Mouse (Mus musculus): ENCODE results near the gene Doc2g. TPM values are rescaled to one million over a fixed set of nuclear protein-coding genes. Genes with fewer than 3 reads are reported as not detected.
"Not testable (repeated sequence)": the region's sequence is repeated elsewhere in the genome, so short reads cannot be mapped to it uniquely, and the experiment has no call there.

Doc2g gene
- polyA plus RNA-seq (2016; fragmentation: Nextera tagmentation; extraction: Ambion mirVana) = 74.6 and 84.9 TPM in 2 replicates

DNA sequence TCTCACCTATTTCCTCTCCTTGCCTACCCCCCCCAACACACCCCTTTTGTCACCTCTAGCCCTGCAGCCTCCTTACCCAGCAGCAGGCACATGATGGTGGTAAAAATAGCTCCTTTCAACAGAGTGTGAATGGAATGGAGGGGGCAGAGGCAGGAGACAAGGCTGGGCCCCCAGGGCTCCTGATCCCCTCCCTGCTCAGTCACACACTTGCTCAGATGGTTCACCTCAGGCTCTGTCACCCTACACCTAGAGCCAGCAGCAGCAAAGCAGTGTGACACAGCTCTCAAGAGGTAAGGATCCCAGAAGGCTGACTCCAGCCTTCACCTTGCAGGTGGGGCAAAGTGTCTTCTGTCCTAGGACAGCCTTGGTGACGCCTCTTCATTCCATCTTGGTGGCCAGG is at the start of gene Doc2g:
TSS of gene Doc2g (plus strand) at position 202 of the 400 bp plus-strand sequence.
- peak; percentile 26; the same call in 1 of the 2 replicates for ATAC-seq (ENCODE audit: insufficient number of reproducible peaks, low FRiP score)
- H3K9me3 ChIP-seq (replicated peaks) = no peaks in the 10 kb centered on the region
- H3K36me3 ChIP-seq = peaks cover 35% of the 10 kb centered on the region
- H3K4me1 ChIP-seq (replicated peaks) = peaks cover 59% of the 10 kb centered on the region
- peak within 1 kb of the TSS; percentile 60 for H3K4me2 ChIP-seq
- WGBS = 39% methylated on average over 1 of the region's 1 CpGs
- peak within 1 kb of the TSS; percentile 99 for H3K27ac ChIP-seq (ENCODE audit: poor library complexity, severe bottlenecking)
- H3K9ac ChIP-seq = peak within 1 kb of the TSS; percentile 70
- H3K27me3 ChIP-seq (replicated peaks) = no peaks in the 10 kb centered on the region
- peak within 1 kb of the TSS; percentile 27 for H3K4me3 ChIP-seq

GRCm38 (mm10) chr19:3955033-3955432 is 48.1 kb upstream of the Doc2g start:
- Histone ChIP-seq H3K9ac (no peak overlapping the region), H3K4me2 (no peak overlapping the region), H3K27ac (ENCODE audit: poor library complexity, severe bottlenecking) (no peak overlapping the region), H3K4me3 (no peak overlapping the region), H3K27me3 (replicated peaks) (0 out of 2 replicates have a peak, but pooled peaks cover 9% of the 10 kb centered on the region), H3K9me3 (replicated peaks) (no peaks in the 10 kb centered on the region), H3K36me3 (no peaks in the 10 kb centered on the region), H3K4me1 (replicated peaks) (peaks cover 8% of the 10 kb centered on the region)
- ATAC-seq (ENCODE audit: insufficient number of reproducible peaks, low FRiP score) = no peak
- WGBS = 73% methylated on average over 3 of the region's 3 CpGs

DNA sequence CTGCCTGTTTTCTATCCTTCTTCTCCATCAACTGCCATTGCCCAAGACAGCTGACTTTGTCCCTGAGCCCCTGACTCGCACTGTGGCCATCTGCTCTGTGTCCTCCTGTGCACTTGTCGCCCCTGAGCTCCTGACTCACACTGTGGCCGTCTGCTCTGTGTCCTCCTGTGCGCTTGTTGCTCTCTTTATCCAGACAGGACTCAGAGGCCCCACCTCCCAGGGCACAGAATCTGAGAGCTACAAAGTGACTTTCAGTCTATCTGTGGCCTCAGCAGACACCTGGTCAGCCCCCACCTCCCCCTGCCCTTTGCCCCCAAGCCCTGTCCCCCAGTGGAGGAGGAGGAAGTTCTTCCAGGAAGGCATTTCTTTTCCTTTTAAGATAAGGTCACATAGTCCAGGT is 47.3 kb upstream of the Doc2g start:
- WGBS = 18% methylated on average over 4 of the region's 4 CpGs
- Histone ChIP-seq H3K9me3 (replicated peaks) (no peaks in the 10 kb centered on the region; the same call in 1 of the 2 replicates), H3K9ac (no peak overlapping the region), H3K4me1 (replicated peaks) (peaks cover 8% of the 10 kb centered on the region), H3K27me3 (replicated peaks) (0 out of 2 replicates have a peak, but pooled peaks cover 9% of the 10 kb centered on the region), H3K4me2 (no peak overlapping the region), H3K36me3 (no peaks in the 10 kb centered on the region), H3K27ac (ENCODE audit: poor library complexity, severe bottlenecking) (no peak overlapping the region), H3K4me3 (no peak overlapping the region)
- peak; percentile 36; the same call in 1 of the 2 replicates for ATAC-seq (ENCODE audit: insufficient number of reproducible peaks, low FRiP score)

GRCm38 (mm10) chr19:3957296-3958036 is 45.6 kb upstream of the Doc2g start:
- not testable (repeated sequence) for H3K9me3 ChIP-seq (replicated peaks); H3K4me1 ChIP-seq (replicated peaks); H3K36me3 ChIP-seq; H3K27me3 ChIP-seq (replicated peaks); H3K27ac ChIP-seq (ENCODE audit: poor library complexity, severe bottlenecking); H3K4me3 ChIP-seq; ATAC-seq (ENCODE audit: insufficient number of reproducible peaks, low FRiP score); H3K4me2 ChIP-seq; H3K9ac ChIP-seq
- WGBS = 73% methylated on average over 5 of the region's 5 CpGs

GRCm38 (mm10) chr19:3958470-3958869 is 44.6 kb upstream of the Doc2g start, which contains the start of gene Aldh3b3:
Gene Aldh3b3 (plus strand): TSS chr19:3958645.
- H3K9ac ChIP-seq = no peak within 1 kb of the TSS
- ATAC-seq (ENCODE audit: insufficient number of reproducible peaks, low FRiP score) = no peak
- no peaks in the 10 kb centered on the region for H3K36me3 ChIP-seq

DNA sequence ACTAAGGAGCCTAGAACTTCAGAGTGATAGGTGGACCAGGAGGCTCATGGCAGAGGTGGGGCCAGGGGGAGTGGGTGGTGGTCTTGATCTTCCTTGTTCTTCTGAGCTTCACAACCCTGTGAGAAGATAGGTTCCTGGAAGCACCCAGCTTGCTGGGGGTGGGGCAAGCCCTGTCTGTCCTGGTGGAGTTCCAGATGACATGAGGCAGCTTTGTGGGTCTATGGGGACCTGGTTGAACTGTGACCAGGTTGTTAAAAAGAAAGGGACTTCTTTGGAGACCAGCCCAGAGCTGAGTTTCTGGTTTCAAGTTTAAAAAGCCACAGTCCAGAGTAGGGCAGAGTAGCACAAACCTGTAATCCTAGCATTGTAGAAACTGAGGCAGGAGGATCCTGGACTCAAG is 44.1 kb upstream of the Doc2g start:
- Histone ChIP-seq H3K4me3 (no peak overlapping the region), H3K27me3 (replicated peaks) (0 out of 2 replicates have a peak, but pooled peaks cover 9% of the 10 kb centered on the region), H3K9me3 (replicated peaks) (no peaks in the 10 kb centered on the region; the same call in 1 of the 2 replicates), H3K4me2 (no peak overlapping the region), H3K27ac (ENCODE audit: poor library complexity, severe bottlenecking) (no peak overlapping the region), H3K4me1 (replicated peaks) (peaks cover 8% of the 10 kb centered on the region), H3K36me3 (no peaks in the 10 kb centered on the region), H3K9ac (no peak overlapping the region)
- ATAC-seq (ENCODE audit: insufficient number of reproducible peaks, low FRiP score) = no peak

More at GRCm38 (mm10) chr19:3958470-3958869, 44.6 kb upstream of the Doc2g start, which contains the start of gene Aldh3b3:
- WGBS = 80% methylated on average over 4 of the region's 4 CpGs
- no peak within 1 kb of the TSS for H3K4me2 ChIP-seq
- H3K4me1 ChIP-seq (replicated peaks) = peaks cover 8% of the 10 kb centered on the region
- H3K4me3 ChIP-seq = no peak within 1 kb of the TSS
- no peaks in the 10 kb centered on the region; the same call in 1 of the 2 replicates for H3K9me3 ChIP-seq (replicated peaks)
- H3K27me3 ChIP-seq (replicated peaks) = 0 out of 2 replicates have a peak, but pooled peaks cover 9% of the 10 kb centered on the region
- no peak within 1 kb of the TSS for H3K27ac ChIP-seq (ENCODE audit: poor library complexity, severe bottlenecking)

- H3K4me3 ChIP-seq = no peak overlapping the region
- no peaks in the 10 kb centered on the region; the same call in 1 of the 2 replicates for H3K9me3 ChIP-seq (replicated peaks)
- no peak for ATAC-seq (ENCODE audit: insufficient number of reproducible peaks, low FRiP score)
- H3K36me3 ChIP-seq = no peaks in the 10 kb centered on the region
- peaks cover 8% of the 10 kb centered on the region for H3K4me1 ChIP-seq (replicated peaks)
- H3K27ac ChIP-seq (ENCODE audit: poor library complexity, severe bottlenecking) = no peak overlapping the region
- 85% methylated on average over 5 of the region's 5 CpGs for WGBS
- H3K4me2 ChIP-seq = no peak overlapping the region
- H3K9ac ChIP-seq = no peak overlapping the region
- H3K27me3 ChIP-seq (replicated peaks) = 0 out of 2 replicates have a peak, but pooled peaks cover 9% of the 10 kb centered on the region
These were observed 42.9 kb upstream of the Doc2g start for GRCm38 (mm10) chr19:3960211-3960610.

GRCm38 (mm10) chr19:3961805-3962204 is 41.3 kb upstream of the Doc2g start:
- not testable (repeated sequence) for H3K27ac ChIP-seq (ENCODE audit: poor library complexity, severe bottlenecking); H3K36me3 ChIP-seq; H3K4me2 ChIP-seq; ATAC-seq (ENCODE audit: insufficient number of reproducible peaks, low FRiP score); H3K4me3 ChIP-seq; H3K4me1 ChIP-seq (replicated peaks); H3K9me3 ChIP-seq (replicated peaks); H3K27me3 ChIP-seq (replicated peaks); H3K9ac ChIP-seq
- WGBS = 76% methylated on average over 6 of the region's 6 CpGs

- no peaks in the 10 kb centered on the region for H3K27me3 ChIP-seq (replicated peaks)
- H3K4me3 ChIP-seq = no peak overlapping the region
- no peak for ATAC-seq (ENCODE audit: insufficient number of reproducible peaks, low FRiP score)
- WGBS = 18% methylated on average over 2 of the region's 2 CpGs
- H3K9me3 ChIP-seq (replicated peaks) = no peaks in the 10 kb centered on the region; the same call in 1 of the 2 replicates
- no peak overlapping the region for H3K9ac ChIP-seq
- no peak overlapping the region for H3K27ac ChIP-seq (ENCODE audit: poor library complexity, severe bottlenecking)
- H3K4me1 ChIP-seq (replicated peaks) = peaks cover 5% of the 10 kb centered on the region
- H3K36me3 ChIP-seq = no peaks in the 10 kb centered on the region
- H3K4me2 ChIP-seq = no peak overlapping the region
These were observed 40.6 kb upstream of the Doc2g start for GRCm38 (mm10) chr19:3962469-3962868.

GRCm38 (mm10) chr19:3964030-3964429 is 39.1 kb upstream of the Doc2g start:
- H3K9ac ChIP-seq = no peak overlapping the region
- no peaks in the 10 kb centered on the region for H3K27me3 ChIP-seq (replicated peaks)
- no peak overlapping the region for H3K4me2 ChIP-seq
- no peak for ATAC-seq (ENCODE audit: insufficient number of reproducible peaks, low FRiP score)
- no peaks in the 10 kb centered on the region for H3K36me3 ChIP-seq
- no peak overlapping the region for H3K27ac ChIP-seq (ENCODE audit: poor library complexity, severe bottlenecking)
- no peak overlapping the region for H3K4me3 ChIP-seq
- H3K4me1 ChIP-seq (replicated peaks) = peaks cover 17% of the 10 kb centered on the region
- WGBS = 67% methylated on average over 4 of the region's 4 CpGs
- H3K9me3 ChIP-seq (replicated peaks) = no peaks in the 10 kb centered on the region; the same call in 1 of the 2 replicates

DNA sequence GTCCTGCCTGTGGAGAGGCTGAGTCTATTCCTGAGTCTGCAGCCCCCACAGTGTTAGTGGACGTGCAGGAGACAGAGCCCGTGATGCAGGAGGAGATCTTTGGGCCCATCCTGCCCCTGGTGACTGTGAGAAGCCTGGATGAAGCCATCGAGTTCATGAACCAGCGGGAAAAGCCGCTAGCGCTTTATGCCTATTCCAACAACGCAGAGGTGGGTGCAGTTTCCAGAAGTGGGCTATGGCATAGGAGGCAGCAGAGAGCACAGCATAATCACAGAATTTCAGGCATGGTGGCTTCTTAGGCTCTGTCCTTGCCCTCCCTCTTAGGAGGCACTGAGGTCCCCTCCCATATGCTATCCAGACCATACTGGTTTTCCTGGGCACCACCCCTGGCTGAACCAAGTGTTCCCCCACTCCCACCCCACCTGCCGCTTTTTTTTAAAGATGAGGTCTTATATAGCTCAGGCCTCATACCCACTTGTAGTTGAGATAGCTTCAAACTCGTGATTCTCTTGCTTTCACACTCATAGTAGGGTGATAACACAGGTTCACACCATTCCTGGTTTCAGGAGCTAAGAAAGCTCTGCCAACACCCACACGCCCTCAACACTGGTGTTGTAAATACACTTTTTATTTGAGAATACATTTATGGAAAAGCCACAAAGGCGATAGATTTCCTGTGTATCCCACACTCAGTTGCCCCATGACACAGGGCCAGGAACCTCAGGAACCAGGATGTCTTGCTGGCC is 36.6 kb upstream of the Doc2g start:
- Histone ChIP-seq H3K4me3 (no peak overlapping the region), H3K27me3 (replicated peaks) (peaks cover 17% of the 10 kb centered on the region), H3K27ac (ENCODE audit: poor library complexity, severe bottlenecking) (no peak overlapping the region), H3K9me3 (replicated peaks) (no peaks in the 10 kb centered on the region), H3K36me3 (no peaks in the 10 kb centered on the region), H3K4me2 (no peak overlapping the region), H3K4me1 (replicated peaks) (peaks cover 19% of the 10 kb centered on the region), H3K9ac (no peak overlapping the region)
- 64% methylated on average over 11 of the region's 11 CpGs for WGBS
- no peak for ATAC-seq (ENCODE audit: insufficient number of reproducible peaks, low FRiP score)
